Mouse (Mus musculus) colon, adult 2 months (tissue): ENCODE data around the gene Mpg. TPM values are rescaled to one million over a fixed set of nuclear protein-coding genes. Genes with fewer than 3 reads are reported as not detected.

Experiments
- polyA plus RNA-seq: library from polyadenylated mRNA; depleted of rRNA; stranded (reverse); fragments of >200 nt; gene quantifications from 2 replicates; pipeline ENCODE4 v1.2.3, GENCODE M21; 2012; rRNA removed

The Mpg gene
- 10.7 and 12.0 TPM in 2 replicates for polyA plus RNA-seq

GRCm38 (mm10) chr11:32226124-32226871, at the start of gene Mpg:
Mpg (plus strand) TSS chr11:32226505.

DNA sequence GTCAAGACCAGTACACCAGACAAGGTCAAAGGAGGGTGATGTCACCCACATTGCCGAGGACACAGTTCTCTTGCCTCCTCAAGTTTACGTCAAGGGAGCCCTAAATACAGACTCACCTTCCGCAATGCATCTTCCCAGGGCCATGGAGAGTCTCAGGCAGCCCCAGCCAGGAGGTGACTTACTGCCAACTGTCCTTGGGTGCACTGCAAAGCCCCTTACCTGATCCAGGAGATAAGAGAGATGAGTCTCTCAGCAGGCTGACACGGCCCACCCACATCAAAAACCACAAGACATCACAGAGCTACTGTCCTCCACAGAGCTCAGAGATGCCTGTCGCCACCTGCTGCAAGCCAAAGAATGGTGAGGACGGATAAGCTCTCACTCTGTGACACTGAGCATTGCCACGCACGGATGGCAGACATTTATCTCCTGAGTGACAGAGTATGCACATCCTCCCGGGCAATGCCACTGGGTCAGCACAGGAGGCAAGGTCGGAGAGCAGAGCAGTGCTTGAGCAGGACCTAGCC, 26.2 kb upstream of the Mpg start, which contains the start of gene Il9r:
Il9r (minus strand) TSS at position 205 of the 527 bp plus-strand sequence.

DNA sequence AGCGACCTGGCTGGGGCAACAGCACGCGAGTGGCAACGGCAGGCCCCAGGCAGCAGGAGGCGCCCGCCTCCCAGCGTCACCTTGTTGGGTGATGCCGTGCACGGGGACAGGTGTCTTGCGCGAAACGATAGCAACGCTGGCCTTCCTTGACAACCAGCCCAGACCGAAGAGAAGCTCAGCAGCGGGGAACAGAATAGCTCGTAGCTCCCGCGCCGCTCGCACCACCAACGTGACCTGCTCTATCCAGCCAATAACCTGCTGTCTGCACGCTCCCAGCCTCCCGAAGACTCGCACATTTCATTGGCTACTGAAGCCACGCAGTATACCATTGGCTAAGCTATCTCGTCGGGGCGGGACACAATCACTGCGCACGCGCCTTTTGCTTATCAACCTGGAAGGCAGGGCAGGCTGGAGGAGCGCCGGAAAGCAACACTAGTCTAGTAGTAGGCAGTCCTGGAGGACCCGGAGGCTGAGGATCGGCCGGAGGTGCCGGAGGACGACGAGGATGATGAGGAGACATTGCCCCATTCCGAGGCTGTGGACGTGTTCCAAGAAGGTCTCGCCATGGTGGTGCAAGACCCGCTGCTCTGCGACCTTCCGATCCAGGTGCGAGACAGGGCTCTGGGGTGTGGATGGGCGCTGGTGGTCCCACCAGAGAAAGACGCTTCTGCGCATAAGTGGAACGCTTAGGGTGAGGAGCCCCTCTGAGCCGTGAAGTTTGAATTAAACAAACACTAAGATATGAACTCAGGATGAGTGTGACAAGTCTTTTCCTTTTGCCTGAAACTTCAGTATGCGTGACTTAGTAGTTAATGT, 21.0 kb upstream of the Mpg start, which contains the start of gene Snrnp25:
Snrnp25 (plus strand) TSS at position 358 of the 816 bp plus-strand sequence.

DNA sequence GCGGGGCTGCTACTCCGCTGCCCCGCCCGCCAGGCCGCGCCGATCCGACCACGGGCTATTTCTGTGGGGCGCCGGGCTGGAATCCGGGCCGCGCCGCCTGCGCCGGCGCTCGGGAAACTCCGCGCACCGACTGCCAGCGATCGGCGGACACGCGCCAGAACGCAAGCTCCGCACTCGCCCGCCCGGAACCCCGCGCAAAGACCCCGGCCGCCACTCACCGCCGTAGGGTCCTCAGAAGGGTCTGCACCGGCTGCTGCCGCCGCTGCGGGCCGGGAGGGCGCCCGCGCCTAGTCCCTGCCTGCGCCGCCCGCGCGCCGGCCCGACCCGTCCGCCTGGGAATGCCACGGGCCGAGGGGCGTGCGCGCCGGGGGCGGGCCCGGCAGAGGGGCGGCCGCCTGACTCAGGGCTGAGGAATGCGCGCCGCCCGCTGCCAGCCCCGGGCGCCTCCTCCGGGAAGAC, 4.3 kb upstream of the Mpg start, which contains the start of gene Rhbdf1:
Rhbdf1 (minus strand) TSS at position 350 of the 459 bp plus-strand sequence.

DNA sequence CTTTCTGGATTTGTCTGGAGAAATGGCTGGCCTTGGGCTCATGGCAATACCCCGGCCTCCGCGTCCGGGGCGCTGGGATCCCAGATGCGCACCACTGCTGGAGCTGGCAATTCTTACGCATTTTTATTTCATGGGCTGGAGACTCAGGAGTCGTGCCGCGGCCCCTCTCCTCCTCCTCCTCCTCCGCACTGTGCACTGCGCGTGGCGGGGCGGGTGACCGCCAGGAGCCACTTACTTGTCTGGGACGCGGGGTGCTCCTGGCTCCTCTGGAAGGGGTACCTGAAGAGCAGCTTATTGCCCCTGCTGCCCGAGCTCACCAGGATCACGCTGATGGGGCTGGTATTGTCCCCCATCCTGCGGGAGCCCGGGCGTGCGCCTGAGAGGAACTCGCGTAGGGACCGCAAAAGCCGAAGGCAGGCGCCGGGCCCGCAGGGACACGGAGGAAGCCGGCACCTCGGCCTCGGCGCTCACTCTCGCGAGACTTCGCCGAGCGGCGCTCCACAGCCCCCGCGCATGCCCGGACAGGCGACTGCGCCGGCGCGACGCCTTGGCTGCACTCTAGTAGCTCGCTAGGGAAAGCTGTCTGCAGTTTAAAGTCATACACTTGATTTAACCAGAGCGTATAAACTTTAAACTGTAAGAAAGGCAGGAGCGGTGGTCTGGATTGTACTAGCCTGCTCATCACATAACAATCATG, 41.0 kb downstream of the Mpg start, which contains the start of gene Nprl3:
Nprl3 (minus strand) TSS at position 520 of the 697 bp plus-strand sequence.

DNA sequence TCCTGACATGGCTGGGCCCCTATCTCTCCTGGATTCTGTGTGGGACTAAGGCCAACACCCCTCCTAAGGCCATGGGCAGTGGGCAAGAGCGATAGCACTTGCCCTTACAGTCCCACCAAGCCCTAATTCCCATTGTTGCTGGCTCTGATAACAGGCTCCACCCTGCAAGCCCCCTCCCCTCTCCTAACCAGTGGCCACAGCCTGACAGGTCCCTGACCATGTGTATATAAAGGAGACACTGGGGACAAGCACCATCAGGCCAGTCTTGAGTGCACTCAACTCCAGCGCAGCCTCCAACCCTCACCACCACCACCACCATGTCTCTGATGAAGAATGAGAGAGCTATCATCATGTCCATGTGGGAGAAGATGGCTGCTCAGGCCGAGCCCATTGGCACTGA, 50.0 kb downstream of the Mpg start, which contains the start of gene Hba-x:
Hba-x (plus strand) TSS at position 54 of the 400 bp plus-strand sequence.

Other genes with a start within 250 kb of the Mpg start
- gene Nsg2, start 226.0 kb upstream of the Mpg start, polyA plus RNA-seq, result 5.1 and 5.9 TPM in 2 replicates
- 1.9 and 2.1 TPM in 2 replicates for gene Il9r, start 26.2 kb upstream of the Mpg start, polyA plus RNA-seq
- 49.0 and 54.1 TPM in 2 replicates for gene Snrnp25, start 21.1 kb upstream of the Mpg start, polyA plus RNA-seq
- 114 and 144 TPM in 2 replicates for gene Rhbdf1, start 4.2 kb upstream of the Mpg start, polyA plus RNA-seq
- gene Nprl3, start 41.2 kb downstream of the Mpg start, polyA plus RNA-seq, result 58.1 and 58.6 TPM in 2 replicates
- not detected in 2 replicates for gene Hba-x, start 49.9 kb downstream of the Mpg start, polyA plus RNA-seq
- gene Hba-a1, start 57.0 kb downstream of the Mpg start, polyA plus RNA-seq, result 151 and 983 TPM in 2 replicates
- gene Hbq1b, start 60.5 kb downstream of the Mpg start, polyA plus RNA-seq, result 0.31 TPM in 1 of 2 replicates, not detected in the other
- 244 and 1,247 TPM in 2 replicates for gene Hba-a2, start 70.0 kb downstream of the Mpg start, polyA plus RNA-seq
- gene Hbq1a, start 73.6 kb downstream of the Mpg start, polyA plus RNA-seq, result 0.29 TPM in 1 of 2 replicates, not detected in the other
- 5.9 TPM in 2 replicates for gene Sh3pxd2b, start 121.3 kb downstream of the Mpg start, polyA plus RNA-seq
- gene Ubtd2, start 228.9 kb downstream of the Mpg start, polyA plus RNA-seq, result 5.5 TPM in 2 replicates